Mouse (Mus musculus): ENCODE results near the gene Tapbpl. TPM values are rescaled to one million over a fixed set of nuclear protein-coding genes. Genes with fewer than 3 reads are reported as not detected.

Gene Tapbpl
- polyA plus RNA-seq, 1 experiment, result 6.4 TPM

DNA sequence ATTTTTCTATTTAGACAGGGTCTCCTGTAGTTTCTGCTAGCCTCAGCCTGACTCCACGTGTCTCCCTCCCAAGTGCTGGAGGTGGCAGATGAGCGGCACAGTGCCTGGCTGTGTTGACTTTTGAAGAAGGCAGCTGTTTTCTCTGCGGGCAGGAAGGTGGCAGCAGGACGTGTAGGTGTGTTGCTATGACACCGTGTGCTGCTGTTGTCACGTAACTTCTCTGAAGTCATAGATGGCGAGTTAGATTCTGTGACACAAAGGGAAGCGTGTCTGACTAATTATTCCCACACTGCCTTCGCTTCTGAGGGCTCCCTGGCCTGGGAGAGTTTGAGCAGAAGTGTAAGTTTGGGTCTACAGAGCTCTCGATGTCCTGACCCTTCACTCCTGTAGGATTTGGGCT lies 33.6 kb upstream of the Tapbpl start:
- no peak overlapping the region for H3K4me3 ChIP-seq (ENCODE audit: insufficient read depth, low read length)
- 0 out of 2 replicates have a peak, but pooled peaks have one; percentile 6 for TF ChIP-seq POLR2A (IDR thresholded peaks at IDR 0.05; ENCODE audit: extremely low read depth, insufficient read depth, low read length)
- TF ChIP-seq CTCF (IDR thresholded peaks at IDR 0.05; ENCODE audit: extremely low read depth, insufficient read depth, low read length), result no peak
- H3K27ac ChIP-seq (ENCODE audit: insufficient read depth, low read length), result no peak overlapping the region
- no peaks in the 10 kb centered on the region for H3K4me1 ChIP-seq (ENCODE audit: control insufficient read depth, insufficient read depth, low read length)

DNA sequence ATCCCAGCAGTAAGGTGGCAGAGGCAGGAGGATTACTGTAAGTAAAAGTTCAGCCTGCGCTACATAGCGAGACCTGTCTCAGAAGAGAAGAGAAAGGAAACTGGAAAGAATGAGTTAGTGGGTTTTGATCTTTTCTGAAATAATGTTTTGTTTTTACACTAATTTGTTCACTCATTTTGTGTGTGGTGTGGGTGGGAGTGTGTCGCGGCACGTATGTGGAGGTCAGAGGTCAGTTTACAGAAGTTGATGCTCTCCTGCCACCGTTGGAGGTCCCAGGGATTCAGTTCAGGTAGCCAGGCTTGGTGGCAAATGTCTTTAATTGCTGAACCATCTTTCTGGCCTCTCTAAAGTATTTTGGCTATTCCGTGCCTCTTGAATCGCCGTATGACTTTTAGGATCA lies 32.6 kb upstream of the Tapbpl start:
- no peak for TF ChIP-seq POLR2A (IDR thresholded peaks at IDR 0.05; ENCODE audit: extremely low read depth, insufficient read depth, low read length)
- TF ChIP-seq CTCF (IDR thresholded peaks at IDR 0.05; ENCODE audit: extremely low read depth, insufficient read depth, low read length), result no peak

DNA sequence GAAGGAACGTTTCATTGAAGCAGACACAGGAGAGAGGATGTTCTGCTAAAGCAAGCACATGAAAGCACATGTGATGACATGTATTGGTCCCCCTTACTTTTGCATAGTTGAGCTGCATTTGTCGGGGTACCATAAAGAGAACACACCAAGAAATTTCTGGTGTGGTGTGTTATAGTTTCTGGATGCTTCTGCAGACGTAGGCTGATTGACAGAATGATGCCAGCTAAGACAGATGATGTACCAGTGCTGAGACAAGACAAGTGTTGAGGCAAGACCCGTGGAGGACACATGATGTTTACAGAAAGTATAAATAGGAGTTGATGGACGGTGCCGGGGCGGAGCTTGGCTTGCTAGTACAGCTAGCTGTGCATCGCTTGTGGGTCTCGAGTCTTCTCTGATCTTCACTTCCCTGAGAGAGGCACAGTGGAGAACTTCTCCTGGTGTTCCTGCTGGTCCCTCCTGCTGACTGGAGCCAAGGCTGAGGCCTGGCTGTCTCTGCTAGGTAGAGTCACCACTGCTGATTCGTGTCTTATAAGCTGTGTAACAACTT lies 28.4 kb upstream of the Tapbpl start:
- TF ChIP-seq POLR2A (IDR thresholded peaks at IDR 0.05; ENCODE audit: extremely low read depth, insufficient read depth, low read length), result no peak
- no peak for TF ChIP-seq CTCF (IDR thresholded peaks at IDR 0.05; ENCODE audit: extremely low read depth, insufficient read depth, low read length)
- Histone ChIP-seq H3K27ac (ENCODE audit: insufficient read depth, low read length) (no peak overlapping the region), H3K4me1 (ENCODE audit: control insufficient read depth, insufficient read depth, low read length) (no peaks in the 10 kb centered on the region), H3K4me3 (ENCODE audit: insufficient read depth, low read length) (no peak overlapping the region)

More for the DNA sequence above, 32.6 kb upstream of the Tapbpl start:
- Histone ChIP-seq H3K27ac (ENCODE audit: insufficient read depth, low read length) (no peak overlapping the region), H3K4me3 (ENCODE audit: insufficient read depth, low read length) (no peak overlapping the region), H3K4me1 (ENCODE audit: control insufficient read depth, insufficient read depth, low read length) (no peaks in the 10 kb centered on the region)

DNA sequence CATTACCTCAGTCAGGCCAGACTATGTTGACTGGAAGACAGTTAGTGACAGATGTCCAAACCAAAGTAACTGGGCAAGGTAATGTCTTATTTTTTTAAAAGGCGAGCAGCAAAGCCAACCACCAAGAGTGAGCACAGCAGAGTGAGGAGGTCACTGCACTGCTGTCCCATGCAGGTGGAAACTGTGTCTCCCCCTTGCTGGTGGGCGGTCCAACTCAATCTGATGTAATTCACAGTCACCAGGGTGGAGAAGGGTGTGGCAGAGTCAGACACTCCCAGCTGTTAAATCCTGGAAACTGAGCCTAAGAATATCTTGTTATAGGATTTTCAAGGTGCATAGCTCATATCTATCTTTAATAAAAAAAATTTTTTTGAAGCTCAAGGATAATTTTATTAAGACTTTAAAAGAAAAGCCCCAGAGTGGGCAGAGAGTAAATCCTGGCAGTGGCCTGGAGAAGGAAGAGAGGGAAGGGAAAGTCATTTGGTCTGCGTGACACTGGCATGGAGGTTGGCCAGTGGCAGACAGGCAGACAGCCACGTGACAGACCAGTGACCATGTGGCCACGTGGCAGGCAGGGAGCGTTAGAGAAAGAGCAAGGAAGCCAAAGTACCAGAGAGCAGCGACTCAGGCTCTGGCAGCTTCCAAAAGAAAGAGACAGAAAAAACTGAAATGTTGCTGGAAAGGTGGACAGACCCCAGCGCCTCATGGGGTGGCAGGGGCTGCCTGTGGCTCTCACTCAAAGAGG lies 24.7 kb upstream of the Tapbpl start:
- Histone ChIP-seq H3K27ac (ENCODE audit: insufficient read depth, low read length) (no peak overlapping the region), H3K4me3 (ENCODE audit: insufficient read depth, low read length) (no peak overlapping the region), H3K4me1 (ENCODE audit: control insufficient read depth, insufficient read depth, low read length) (no peaks in the 10 kb centered on the region)
- TF ChIP-seq CTCF (IDR thresholded peaks at IDR 0.05; ENCODE audit: extremely low read depth, insufficient read depth, low read length), result no peak
- no peak for TF ChIP-seq POLR2A (IDR thresholded peaks at IDR 0.05; ENCODE audit: extremely low read depth, insufficient read depth, low read length)

DNA sequence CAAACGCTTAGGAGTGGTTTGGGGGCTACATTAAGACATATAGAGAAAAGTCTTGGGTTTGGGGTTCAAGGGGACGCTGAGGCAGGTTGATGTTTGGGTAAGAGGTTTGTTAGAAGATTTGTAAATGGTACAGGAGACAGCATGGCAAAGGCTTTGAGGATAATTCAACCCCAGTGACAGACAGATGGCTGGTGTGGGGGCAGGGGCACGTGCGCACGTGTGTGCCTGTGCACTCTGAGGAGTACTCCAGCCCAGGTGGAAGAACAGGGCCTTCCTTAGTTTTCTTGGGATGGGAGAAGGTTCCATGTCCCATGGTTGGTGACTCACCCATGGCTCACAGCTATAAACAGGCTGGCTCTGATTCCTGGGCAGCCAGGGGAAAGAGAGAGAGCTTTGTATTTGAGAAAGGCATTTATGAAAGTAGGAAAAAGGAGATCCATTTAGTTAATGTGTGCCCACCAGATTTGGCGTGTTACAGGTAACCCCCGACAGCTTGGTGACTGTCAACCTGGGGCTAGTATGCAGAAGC lies 23.9 kb upstream of the Tapbpl start:
- no peaks in the 10 kb centered on the region for H3K4me1 ChIP-seq (ENCODE audit: control insufficient read depth, insufficient read depth, low read length)
- no peak for TF ChIP-seq CTCF (IDR thresholded peaks at IDR 0.05; ENCODE audit: extremely low read depth, insufficient read depth, low read length)
- no peak for TF ChIP-seq POLR2A (IDR thresholded peaks at IDR 0.05; ENCODE audit: extremely low read depth, insufficient read depth, low read length)
- no peak overlapping the region for H3K27ac ChIP-seq (ENCODE audit: insufficient read depth, low read length)
- H3K4me3 ChIP-seq (ENCODE audit: insufficient read depth, low read length), result no peak overlapping the region

DNA sequence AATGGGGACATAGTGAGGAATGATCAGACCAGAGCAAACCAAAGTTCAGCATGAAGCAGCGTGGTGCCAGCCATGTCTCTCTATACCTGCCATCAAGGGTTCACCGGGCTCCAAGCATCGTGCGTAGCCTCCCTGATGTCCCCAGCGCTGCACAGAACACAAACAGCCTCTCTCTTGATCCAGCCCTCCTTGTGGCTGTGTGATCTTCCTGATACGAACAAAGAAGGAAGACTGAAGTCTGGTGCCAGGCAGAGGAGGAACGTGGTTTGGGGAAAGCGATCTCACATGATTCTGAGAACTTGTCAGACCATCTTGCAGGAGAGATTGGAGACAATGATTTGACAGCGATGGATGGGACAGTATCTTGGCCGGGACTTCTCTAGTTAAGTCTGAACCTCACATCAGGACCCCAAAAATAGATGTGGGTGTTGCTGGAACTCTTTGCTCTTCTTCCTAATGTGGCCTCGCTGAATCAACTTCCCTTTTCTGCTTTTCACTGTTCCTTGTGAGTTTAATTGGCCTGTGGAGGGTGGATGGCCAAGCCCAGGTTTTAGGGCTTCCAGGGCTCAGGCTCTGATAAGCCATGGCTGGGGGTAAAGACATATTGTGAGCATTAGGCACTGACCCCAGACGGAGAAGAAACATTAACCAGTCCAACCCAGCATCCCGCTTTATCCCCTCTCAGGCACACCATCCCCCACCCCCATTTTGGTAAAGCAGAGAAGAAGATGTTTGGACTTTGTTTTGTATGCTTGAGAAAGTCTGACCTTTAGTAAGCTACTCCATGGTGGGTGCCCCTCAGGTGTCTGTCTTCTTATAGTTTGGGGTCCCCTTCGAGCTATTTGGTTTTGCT lies 22.4 kb upstream of the Tapbpl start:
- H3K4me3 ChIP-seq (ENCODE audit: insufficient read depth, low read length), result no peak overlapping the region; the same call in 1 of the 2 replicates
- TF ChIP-seq POLR2A (IDR thresholded peaks at IDR 0.05; ENCODE audit: extremely low read depth, insufficient read depth, low read length) (no peak), CTCF (IDR thresholded peaks at IDR 0.05; ENCODE audit: extremely low read depth, insufficient read depth, low read length) (no peak)

DNA sequence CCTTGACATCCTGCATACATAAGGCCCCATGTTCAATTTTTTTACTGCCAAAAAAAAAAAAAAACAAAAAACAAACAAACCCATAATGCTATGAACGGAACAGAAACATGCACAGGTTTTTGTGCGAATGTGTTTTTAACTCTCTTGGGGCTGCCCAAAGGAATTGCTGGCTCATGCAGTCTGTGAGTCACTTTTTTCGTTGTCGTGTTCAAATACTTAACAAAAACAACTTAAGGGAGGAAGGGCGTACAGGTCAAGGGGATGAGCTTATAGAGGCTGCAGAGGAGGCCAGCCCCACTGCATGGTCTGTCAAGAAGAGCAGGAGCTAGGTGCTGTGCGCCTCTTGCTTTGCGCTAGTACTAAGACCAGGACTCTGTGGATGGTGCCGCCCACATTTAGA lies 21.1 kb upstream of the Tapbpl start:
- Histone ChIP-seq H3K27ac (ENCODE audit: insufficient read depth, low read length) (no peak overlapping the region), H3K4me3 (ENCODE audit: insufficient read depth, low read length) (no peak overlapping the region), H3K4me1 (ENCODE audit: control insufficient read depth, insufficient read depth, low read length) (no peaks in the 10 kb centered on the region)
- TF ChIP-seq CTCF (IDR thresholded peaks at IDR 0.05; ENCODE audit: extremely low read depth, insufficient read depth, low read length), result no peak
- no peak for TF ChIP-seq POLR2A (IDR thresholded peaks at IDR 0.05; ENCODE audit: extremely low read depth, insufficient read depth, low read length)

More for the DNA sequence above, 22.4 kb upstream of the Tapbpl start:
- H3K27ac ChIP-seq (ENCODE audit: insufficient read depth, low read length), result no peak overlapping the region
- H3K4me1 ChIP-seq (ENCODE audit: control insufficient read depth, insufficient read depth, low read length), result no peaks in the 10 kb centered on the region

DNA sequence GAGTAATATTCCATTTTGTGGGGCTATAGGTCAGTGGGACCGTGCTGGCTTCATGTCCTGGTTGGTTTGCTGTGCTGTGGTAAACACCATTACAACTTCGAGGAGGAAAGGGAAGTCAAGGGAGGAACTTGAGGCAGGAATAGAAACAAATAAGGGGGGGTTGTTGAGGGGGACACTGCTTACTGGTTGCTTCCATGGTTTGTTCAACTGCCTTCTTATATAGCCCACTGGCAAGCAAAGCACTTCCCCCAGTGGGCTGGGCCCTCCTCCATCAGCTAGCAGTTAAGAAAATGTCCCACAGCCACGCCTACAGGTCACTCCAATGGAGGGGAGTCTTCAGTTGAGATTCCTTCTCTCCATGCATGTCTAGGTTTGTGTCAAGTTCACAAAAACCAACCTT lies 20.6 kb upstream of the Tapbpl start:
- H3K27ac ChIP-seq (ENCODE audit: insufficient read depth, low read length), result no peak overlapping the region
- no peaks in the 10 kb centered on the region for H3K4me1 ChIP-seq (ENCODE audit: control insufficient read depth, insufficient read depth, low read length)
- no peak overlapping the region for H3K4me3 ChIP-seq (ENCODE audit: insufficient read depth, low read length)
- TF ChIP-seq POLR2A (IDR thresholded peaks at IDR 0.05; ENCODE audit: extremely low read depth, insufficient read depth, low read length) (no peak), CTCF (IDR thresholded peaks at IDR 0.05; ENCODE audit: extremely low read depth, insufficient read depth, low read length) (no peak)

DNA sequence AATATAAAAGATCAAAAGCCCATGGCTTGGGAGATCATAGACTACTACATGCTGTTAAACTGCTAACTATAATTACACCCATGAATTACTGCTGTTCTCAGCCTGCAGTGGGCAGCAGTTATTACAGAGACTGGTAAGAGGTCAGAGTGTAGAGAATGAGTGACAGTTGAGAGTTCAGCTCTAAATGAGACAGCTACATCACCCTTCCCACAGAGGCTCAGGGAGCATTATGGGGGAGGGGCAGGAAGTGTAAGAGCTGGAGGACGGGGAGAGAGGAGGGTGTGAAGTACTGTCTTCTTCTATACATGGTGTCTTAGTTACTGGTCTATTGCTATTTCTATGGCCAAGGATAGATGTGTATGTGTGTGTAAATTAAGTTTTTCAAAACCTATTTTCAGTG lies 12.9 kb upstream of the Tapbpl start:
- Histone ChIP-seq H3K4me3 (ENCODE audit: insufficient read depth, low read length) (no peak overlapping the region), H3K4me1 (ENCODE audit: control insufficient read depth, insufficient read depth, low read length) (no peaks in the 10 kb centered on the region), H3K27ac (ENCODE audit: insufficient read depth, low read length) (no peak overlapping the region)
- TF ChIP-seq POLR2A (IDR thresholded peaks at IDR 0.05; ENCODE audit: extremely low read depth, insufficient read depth, low read length) (no peak), CTCF (IDR thresholded peaks at IDR 0.05; ENCODE audit: extremely low read depth, insufficient read depth, low read length) (no peak)

Measured in cortical plate, adult 2 months (tissue).